Mouse (Mus musculus) mature B cell (primary cell): ENCODE measurements around the gene Parp3.

Source experiments
- in situ Hi-C: fragments of 300-500 bp; cut with MboI; formaldehyde crosslinking; loops from 2 replicates; pipeline ENCODE4 v1.14.3; 2019

Gene Parp3

DNA sequence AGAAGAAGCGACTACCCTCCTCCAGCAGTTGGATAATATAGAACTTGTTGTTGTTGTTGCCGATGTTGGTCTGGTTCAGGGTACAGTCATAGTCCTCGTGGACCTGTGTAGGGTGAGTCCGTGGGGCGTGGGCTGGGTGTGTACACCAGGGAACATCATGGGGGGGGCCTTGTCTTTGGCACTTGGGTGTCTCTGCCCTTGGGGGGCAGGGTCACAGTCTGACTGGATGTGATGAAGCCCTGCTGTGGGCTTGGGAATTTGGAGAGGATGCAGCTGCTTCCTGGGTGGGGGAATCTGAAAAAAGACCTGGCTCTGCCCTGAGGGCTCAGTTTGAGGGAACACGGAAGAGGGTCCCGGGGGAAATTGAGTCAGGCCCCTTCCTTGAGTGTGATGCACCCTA lies 1.7 kb downstream of the Parp3 start:
- in situ Hi-C loops: no loop called here

DNA sequence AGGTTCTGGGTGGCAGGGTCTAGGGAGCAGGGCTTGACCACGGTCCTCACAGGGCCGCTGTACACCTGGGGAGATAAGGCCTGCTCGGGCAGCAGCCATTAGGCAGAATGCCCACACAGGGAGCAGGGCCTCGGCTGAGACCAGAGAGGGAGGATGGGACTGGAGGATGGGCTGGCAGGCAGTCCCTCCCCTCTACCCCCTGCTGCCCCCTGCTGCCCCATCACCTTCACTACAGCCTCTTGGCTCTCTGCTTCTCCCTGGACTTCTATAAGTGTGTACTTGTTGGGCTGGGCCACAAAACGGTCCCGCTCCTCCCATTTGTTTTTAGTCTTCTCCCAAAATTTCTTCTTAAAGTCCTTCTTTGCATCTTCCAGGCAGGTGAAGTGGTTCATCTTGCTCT lies 2.3 kb downstream of the Parp3 start:
- in situ Hi-C loops: no loop called here

DNA sequence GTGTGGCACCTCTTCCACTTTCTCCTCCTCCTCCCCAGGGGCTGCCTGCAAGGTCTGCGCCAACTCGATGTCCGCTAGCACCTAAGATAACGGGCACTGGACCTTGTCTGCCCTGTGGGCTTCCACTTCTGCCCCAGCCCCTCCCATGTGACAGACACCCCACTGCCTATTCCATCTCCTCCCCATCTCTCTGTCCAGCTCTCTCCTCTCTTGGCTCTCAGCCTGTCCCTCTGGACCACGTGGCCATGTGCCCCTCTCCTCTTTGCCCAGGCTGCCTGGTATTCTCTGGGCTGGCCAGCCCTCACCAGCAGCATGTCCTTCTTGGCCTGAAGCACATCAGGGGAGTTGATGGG lies 3.0 kb downstream of the Parp3 start:
- in situ Hi-C loops: no loop called here

DNA sequence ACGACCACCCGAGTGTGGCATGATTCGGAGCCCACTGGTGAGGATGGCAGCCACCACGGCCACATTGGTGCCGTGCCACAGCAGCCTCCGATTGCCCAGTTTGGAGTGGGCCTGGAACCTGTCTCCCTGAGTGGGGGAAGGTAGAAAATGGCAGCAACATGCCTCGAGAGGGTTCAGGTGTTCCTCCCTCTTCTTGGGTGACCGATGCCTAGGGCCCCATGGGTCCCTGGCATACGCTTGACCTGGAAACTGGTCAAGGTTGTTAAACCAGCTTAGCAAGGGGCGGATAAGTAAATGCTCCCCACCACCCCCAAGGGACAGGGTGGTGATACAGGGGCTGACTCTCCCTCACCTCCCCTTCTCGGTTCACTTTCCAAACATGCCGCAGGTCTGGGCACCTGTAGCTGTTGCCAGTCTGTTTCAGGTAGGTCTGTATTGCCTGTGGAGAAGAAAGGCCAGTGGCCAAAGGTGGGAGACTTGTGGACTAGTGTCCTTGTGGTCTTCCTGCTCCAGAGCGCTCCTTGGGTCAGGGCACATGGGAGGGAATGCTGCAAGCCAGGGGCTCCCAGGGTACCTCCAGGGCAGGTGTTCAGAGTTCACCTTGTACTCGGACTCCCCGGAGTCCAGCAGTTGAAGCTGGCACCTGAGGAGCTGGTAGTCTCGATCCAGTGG lies 3.5 kb downstream of the Parp3 start:
- in situ Hi-C loops: no loop called here

DNA sequence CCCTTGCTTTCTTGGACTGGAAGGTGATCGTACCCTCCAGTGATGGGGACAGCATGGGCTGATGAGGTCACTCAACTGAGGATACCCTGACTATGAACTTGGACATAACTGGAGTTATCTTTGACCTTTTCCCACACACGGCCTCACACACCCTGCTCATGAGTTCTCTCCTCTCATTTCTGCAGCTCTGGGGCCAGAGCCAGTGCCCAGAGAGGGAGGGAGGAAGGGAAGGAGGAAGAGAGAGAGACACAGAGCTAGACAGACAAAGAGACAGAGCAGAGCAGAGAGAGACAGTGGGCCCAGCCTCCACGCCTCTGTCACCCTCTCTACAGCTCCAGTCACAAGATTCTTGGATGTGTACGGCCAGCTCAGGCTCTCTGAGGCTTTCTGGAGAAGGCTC lies 4.4 kb downstream of the Parp3 start:
- in situ Hi-C loops: no loop called here

DNA sequence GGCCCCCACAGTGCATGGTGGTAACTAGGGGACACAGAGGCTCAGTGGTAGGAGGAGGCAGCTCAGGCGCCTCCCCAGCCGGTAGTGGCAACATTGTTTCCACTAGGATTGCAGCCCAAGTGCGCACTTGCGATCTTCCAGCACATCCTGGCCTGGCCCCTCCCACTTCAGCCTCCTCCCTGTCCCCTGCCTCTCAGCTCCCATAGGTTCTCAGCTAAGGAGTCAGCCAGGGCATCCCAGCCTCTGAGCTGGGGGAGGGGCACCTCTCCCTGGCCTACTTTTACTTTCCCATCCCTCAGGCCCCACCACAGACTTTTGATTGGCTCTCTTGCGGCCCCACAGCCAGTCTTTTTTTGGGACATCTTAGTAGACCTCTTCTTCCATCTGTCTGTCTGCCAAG lies 4.9 kb downstream of the Parp3 start:
- in situ Hi-C loops: no loop called here

DNA sequence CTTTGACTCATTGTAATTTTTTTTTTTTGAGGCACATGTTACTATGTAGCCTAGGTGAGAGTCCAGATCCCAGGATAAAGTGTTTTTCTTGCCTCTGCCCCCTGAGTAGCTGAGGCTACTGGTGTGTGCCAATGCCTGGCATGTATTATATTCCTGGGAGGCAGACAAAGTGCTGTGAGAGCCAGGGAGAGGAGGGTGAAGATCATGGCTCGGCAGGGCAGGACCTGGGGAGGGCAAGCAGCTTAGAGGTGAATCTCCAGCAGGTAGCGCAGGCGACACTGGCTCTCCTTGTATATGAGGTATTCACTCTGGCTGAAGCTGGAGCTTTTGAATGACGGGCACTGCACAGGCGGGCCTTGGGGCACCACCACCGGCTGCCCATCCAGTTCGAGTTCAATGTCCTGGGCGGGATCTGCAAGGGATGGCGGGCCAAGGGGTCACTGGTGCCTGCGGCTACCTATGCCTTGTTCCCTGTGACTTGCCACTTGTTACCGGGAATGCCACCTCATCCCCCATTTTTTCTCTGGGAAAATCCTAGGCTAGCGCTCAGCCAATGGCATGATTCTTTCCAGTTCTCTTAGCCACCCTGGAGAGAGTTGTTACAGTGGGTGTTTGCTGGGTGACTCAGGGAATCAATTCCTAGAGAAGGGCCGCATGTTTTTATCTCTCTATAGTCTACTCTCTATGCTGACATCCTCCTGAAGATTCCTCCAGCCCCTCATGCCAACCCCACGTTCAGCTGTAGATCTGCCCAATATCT lies 5.6 kb downstream of the Parp3 start:
- in situ Hi-C loops: no loop called here

DNA sequence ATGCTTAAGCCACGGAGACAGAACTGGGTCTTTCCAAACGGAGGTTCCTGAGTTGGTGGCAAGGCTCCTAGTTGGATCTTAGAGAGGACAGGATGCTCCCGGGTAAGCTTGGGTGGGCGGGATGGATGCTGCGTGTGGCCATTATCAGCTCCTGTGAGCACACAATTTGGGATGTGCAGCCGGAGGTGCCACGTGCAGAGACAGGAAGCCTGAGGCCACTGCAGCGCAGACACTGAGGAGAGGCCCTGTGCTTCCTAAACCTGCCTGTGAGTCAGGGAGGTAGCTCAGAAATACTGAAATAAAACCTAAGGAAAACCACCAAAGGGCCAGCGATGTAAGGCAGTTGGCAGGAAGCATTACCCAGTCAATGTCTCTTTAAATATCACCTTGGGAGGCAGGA lies 7.0 kb downstream of the Parp3 start:
- in situ Hi-C loops: no loop called here

DNA sequence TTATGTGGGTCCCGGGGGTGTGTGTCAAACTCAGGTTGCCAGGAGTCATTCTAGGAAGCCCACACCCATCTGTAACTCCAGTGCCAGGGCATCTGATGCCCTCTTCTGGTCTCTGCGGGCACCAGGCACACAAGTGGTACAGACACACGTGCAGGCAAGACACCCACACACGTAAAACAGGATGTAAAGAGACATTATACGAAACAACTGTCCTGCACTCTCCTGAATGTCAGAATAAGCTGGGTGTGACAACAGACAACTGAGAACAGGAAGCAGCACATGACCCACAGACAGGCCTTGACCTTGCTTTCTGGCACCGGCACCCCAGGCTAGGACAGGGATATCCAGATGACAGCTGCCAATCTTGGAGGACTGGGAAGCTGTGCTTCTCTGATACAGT lies 7.4 kb downstream of the Parp3 start:
- in situ Hi-C loops: no loop called here

DNA sequence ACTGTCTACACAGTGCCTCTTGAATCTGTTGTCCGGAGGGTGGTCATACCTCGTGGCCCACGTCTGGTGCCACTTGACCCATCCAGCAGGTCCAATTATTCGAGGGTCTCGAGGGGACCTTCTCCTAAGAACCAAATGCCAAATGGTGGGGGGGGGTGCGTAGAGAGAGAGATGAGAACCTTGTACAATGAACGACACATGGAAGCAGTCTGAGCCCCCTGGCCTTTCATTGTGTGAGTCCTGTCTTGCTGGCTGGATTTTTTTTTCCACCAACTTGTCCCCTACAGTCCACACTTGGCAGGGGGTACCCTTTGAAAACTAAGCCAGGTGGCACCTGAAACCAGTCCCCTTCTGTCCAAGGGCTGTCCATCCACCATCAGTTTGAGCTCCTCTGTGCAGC lies 9.0 kb downstream of the Parp3 start:
- in situ Hi-C loops: no loop called here

DNA sequence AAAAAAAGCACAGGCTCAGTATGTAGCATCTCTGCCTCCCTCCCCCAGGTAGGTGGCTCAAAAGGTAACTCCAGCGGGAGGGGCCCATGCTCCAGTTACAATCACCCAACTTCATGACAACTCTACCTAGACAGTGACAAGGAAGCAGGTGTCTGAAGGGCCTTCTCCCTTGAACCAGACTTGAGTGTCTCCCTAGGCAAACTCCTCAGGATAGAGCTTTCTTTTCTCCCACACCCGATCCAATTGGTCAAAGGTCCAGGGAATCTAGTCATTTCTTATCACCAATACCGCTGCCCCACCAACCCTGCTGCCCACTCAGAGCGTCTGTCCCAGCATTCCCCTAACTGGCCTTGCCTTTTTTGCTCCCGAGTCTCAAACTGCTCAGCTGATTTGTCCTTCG lies 10.0 kb downstream of the Parp3 start:
- in situ Hi-C loops: no loop called here

DNA sequence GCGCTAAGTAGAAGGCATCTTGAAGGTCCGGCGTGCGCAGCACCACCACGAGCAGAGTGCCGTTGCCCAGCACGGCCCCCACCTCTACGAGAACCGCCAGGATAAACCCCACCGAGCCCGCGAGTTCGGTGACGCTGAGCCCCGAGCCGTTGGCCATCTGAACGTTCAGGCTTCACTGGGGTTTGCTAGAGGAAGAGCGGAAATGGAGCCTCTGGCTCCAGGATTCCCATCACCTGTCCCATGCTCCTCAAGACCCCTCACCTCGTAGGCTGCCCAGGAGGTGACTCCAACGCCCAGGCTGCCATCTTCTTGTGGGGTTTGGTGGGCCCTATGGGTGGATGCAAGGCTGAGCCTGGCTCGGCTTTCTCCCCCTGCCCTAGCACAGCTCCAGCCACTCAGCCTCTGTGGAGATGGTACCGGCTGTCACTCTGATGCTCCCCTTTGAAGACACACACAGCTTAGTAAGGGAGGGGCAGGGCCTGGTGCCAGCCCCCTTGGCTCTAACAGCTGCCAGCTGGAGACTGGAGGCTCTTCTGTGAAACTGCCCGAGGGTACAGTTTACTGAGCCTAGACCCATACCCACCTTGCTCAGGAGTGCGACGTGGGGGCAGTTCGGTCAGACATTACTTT lies 11.1 kb downstream of the Parp3 start, which contains the start of gene Gpr62:
Gene Gpr62 (minus strand): TSS at position 368 of the 630 bp plus-strand sequence.
- in situ Hi-C loops: no loop called here

DNA sequence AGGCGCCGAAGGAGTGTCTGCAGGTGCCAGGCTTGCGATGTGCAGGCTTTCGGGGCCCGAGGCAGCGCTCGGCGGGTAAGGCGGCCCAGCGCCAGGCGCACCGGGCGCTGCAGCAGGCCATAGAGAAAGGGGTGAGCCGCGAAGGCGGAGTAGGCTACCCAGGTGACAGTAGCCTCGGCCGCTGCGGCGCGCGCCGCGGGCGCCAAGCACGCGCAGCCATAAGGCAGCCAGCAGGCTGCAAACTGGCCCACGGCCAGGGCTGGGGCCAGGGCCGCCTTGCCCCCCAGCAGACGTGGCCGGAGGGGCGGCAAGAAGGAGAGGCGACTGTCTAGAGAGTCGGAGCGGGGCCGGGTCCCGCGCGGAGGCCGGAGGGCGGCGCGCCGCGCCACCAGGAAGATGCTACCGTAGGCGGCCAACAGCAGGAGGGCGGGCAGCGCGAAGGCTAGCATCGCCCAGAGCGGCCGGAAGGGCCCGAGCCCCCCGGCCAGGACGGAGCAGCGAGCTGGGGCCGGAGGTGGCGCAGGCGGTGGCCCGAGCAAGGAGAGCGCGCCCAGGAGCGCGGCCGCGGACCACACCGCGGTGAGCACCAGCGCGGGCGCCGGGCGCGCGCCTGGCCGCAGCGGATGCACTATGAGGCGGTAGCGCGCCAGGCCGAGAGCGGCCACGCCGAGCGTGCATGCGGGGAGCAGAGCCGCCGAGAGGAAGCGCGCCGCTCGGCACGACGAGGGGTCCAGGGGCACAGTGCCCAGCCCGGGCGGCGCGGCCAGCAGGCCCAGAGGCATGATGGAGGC lies 11.8 kb downstream of the Parp3 start:
- in situ Hi-C loops: no loop called here

DNA sequence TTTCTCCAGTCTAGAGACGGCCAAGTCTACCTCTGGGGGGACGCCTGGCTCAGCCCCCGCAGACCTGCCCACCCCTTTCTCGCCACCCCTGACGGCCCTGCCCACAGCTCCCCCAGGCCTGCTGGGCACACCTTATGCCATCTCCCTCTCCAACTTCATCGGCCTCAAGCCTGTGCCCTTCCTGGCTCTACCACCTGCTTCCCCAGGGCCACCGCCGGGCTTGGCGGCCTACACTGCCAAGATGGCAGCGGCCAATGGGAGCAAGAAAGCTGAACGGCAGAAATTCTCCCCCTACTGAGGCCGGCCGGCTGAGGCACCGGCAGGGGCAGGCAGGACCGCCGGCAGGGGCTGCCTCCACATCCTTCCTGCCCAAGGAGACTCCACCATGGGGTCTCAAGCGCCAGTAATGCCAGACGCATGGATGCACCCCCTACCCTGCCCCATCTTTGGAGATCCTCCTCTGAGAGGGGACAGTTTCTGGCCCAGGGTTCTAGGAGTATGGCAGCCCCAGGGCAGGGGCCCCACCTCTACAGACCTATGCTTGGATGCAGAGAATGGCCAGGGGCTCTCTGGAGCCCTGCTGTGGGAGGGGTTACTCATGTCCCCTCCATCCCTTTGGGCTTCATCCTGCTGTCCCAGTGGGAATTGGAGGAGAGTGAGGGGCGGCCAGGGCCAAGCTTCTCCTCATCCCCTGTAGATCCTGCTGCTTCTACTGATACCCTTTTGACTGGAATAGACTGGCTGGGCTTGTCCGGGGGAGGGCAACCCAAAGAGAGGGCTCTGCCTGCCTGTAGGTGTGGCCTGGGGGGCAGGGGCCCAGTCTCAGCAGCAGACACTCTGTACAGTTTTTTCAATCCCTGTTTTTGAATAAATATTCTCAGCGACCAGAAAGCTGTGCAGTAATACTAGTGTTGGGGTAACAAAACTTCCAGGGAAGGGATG lies 13.4 kb downstream of the Parp3 start:
- in situ Hi-C loops: no loop called here

DNA sequence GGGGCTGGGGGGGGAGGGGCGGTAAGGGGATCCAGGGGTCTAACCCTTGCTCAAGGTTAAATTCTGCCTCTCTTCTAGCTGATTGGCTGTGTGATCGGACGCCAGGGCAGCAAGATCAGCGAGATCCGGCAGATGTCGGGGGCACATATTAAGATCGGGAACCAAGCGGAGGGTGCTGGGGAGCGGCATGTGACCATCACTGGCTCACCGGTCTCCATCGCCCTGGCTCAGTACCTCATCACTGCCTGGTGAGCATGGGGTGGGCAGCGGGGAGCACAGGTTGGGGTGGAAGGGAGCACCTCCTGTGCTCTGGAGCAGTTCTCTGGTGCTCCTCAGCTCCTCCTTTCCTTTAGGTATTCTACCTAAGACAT lies 14.3 kb downstream of the Parp3 start:
- in situ Hi-C loops: no loop called here

DNA sequence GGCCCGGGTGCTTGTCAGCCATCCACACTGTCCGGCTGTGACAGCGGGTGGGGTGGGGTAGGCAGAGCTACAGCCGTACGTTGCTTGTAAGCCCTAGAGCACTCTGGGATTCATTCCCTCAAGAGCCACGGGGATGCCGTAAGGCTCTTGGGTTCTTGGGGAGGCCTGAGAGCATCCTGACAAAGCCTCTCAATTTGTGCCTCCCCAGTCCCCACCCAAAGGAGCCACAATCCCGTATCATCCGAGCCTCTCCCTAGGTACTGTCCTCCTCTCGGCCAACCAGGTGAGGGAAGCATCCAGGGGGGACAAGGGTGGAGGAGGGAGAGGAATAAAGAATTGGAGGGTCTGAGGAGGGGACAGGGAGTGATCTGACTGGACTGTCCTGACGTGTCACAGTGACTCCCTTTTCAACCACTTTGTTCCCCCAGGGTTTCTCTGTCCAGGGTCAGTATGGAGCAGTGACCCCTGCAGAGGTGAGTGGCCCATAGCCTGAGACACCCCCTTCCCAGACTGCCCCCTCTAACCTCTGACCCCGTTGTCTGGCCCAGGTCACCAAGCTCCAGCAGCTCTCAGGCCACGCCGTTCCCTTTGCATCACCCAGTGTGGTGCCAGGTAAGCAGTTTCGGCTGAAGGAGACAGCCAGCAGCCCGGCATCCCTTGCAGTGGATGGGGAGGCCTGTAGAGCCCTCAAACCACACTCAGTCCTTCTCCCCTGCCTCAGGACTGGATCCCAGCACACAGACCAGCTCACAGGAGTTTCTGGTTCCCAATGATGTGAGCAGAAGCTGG lies 14.9 kb downstream of the Parp3 start:
- in situ Hi-C loops: no loop called here

DNA sequence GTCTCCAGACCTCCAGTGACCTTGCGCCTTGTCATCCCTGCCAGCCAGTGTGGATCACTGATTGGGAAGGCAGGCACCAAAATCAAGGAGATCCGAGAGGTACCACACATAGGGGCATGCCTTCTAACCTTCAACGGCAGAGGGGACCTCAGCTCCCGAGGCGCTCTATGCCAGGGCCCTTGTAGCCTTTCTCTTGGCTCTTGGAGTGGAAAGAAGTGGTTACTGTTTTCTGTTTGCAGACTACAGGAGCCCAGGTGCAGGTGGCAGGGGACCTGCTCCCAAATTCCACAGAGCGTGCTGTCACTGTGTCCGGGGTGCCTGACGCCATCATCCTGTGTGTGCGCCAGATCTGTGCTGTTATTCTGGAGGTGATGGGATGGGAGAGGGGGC lies 15.7 kb downstream of the Parp3 start:
- in situ Hi-C loops: no loop called here

DNA sequence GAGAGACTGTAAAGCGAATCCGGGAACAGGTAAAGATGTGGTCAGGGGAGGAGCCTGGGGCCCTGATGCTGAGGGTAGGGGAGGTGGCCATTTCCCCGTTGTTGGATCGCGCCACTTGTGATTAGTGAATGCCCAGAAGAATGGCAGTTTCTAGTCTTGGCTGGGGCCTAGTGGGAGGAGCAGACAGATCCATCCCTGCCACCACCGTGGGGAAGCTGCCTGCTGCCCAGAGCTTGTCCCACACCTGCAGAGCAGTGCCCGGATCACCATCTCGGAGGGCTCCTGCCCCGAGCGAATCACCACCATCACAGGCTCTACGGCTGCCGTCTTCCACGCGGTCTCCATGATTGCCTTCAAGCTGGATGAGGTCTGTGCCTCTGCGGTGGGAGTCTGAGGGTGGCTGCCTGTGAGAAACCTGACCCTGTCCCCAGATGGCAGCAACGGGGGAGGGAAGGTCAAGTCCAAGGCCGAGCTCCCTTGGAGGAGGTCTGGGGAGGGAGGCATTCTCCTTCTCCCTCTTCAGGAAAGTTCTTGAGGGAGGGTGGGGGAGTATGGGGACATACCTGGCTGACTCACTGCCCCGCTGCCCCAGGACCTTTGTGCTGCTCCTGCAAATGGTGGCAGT lies 16.2 kb downstream of the Parp3 start:
- in situ Hi-C loops: no loop called here

DNA sequence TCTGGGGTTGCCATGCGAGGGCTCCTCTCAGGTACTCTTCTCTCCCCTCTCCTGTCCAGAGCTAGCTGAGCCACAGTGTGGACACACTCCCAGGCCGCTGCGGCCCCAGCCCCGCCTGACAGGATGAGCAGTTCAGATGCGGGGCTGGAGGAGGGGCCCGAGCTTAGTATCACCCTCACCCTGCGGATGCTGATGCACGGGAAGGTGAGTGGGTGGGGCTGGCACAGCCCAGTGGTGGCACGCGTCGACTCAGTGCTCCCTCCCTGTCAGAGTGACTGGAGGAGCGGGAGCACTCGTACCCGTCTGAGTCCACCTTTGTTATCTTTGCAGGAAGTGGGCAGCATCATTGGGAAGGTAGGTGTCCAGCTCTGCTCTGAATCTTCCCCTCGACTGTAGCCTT lies 16.8 kb downstream of the Parp3 start:
- in situ Hi-C loops: no loop called here

DNA sequence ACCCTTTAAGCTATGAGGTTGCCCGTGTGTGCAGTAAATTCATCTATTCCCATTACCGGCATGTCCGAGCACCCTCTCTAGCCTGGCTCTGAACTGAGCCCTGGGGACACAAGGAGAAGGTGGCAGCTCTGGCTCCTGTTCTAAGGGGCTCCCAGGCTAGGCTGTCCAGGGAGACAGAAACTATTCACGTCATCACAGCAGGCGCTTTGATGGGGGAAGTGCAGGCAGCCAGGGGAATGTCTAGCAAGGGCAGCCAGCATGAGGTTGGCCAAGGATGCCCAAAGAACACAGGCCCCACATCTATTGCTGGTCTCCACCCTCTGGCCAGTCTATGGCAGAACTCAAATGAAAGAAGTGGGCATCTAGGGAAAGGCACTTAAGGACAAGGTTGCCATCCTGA lies 18.8 kb downstream of the Parp3 start:
- in situ Hi-C loops: no loop called here
